Mouse (Mus musculus) ES-E14 (cell line): ENCODE results near the gene Agrn. TPM values are rescaled to one million over a fixed set of nuclear protein-coding genes. Genes with fewer than 3 reads are reported as not detected.
A peak's percentile ranks its signal among the peaks of the same experiment; 100 is the strongest.

Source experiments
- DNase-seq: peaks from one replicate; pipeline ENCODE4 v3.0.0-alpha.2; 2013; ENCODE audit warnings: low read depth, low spot score
- H3K27ac ChIP-seq: 2 replicates; pipeline ENCODE4 v1.5.1; 2012; ENCODE audit warnings: low read depth, mild to moderate bottlenecking, low read length, moderate library complexity, mixed read lengths; ENCODE audit not compliant: poor library complexity, insufficient read depth, severe bottlenecking
- H3K36me3 ChIP-seq: 2 replicates; pipeline ENCODE4 v1.6.1; 2012; ENCODE audit warnings: mild to moderate bottlenecking, low read length, moderate library complexity, mixed read lengths; ENCODE audit not compliant: control insufficient read depth, poor library complexity, insufficient read depth, severe bottlenecking
- H3K4me1 ChIP-seq, 2 experiments: fragments of 150-350 bp in 1 of 2; sonication (generic) in 1 of 2; 2 replicates each; pipeline ENCODE4 v1.6.1; 2012; ENCODE audit warnings: low read length in 2 of 2, mild to moderate bottlenecking in 1 of 2, mixed read lengths in 1 of 2; ENCODE audit not compliant: control insufficient read depth in 2 of 2, insufficient read depth in 2 of 2, poor library complexity in 1 of 2
- H3K4me3 ChIP-seq, 2 experiments: fragments of 150-350 bp in 1 of 2; sonication (generic) in 1 of 2; 2 replicates each; pipeline ENCODE4 v1.5.1; 2012; ENCODE audit warnings: low read length in 2 of 2, low read depth in 1 of 2, mild to moderate bottlenecking in 1 of 2, mixed read lengths in 1 of 2; ENCODE audit not compliant: insufficient read depth in 1 of 2, poor library complexity in 1 of 2, severe bottlenecking in 1 of 2
- H3K9ac ChIP-seq: 2 replicates; pipeline ENCODE4 v1.6.1; 2012; ENCODE audit warnings: low read depth, mild to moderate bottlenecking, low read length, mixed read lengths; ENCODE audit not compliant: poor library complexity, insufficient read depth, severe bottlenecking
- H3K9me3 ChIP-seq: fragments of 150-350 bp; sonication (generic); 2 replicates; pipeline ENCODE4 v1.6.1; 2012; ENCODE audit warnings: low read depth, mild to moderate bottlenecking, low read length; ENCODE audit not compliant: control insufficient read depth, insufficient read depth
- CHD2 ChIP-seq: IDR thresholded peaks from 2 replicates; pipeline ENCODE4 v1.6.1; 2014; ENCODE audit warnings: mild to moderate bottlenecking, low read depth, low read length, inconsistent platforms
- HCFC1 ChIP-seq: IDR thresholded peaks from 2 replicates; pipeline ENCODE4 v1.6.1; 2012; ENCODE audit warnings: low read length, inconsistent platforms, borderline replicate concordance; ENCODE audit not compliant: insufficient read depth
- MAFK ChIP-seq: IDR thresholded peaks from 2 replicates; pipeline ENCODE4 v1.6.1; 2014; ENCODE audit warnings: mild to moderate bottlenecking, low read depth, low read length, inconsistent platforms; ENCODE audit not compliant: insufficient read depth
- ZC3H11A ChIP-seq: IDR thresholded peaks from 2 replicates; pipeline ENCODE4 v1.6.1; 2012; ENCODE audit warnings: low read depth, mild to moderate bottlenecking, inconsistent platforms, low read length, borderline replicate concordance
- ZNF384 ChIP-seq: IDR thresholded peaks from 2 replicates; pipeline ENCODE4 v1.6.1; 2012; ENCODE audit warnings: low read depth, low read length, inconsistent platforms
- in situ Hi-C, 2 experiments: fragments of 600-800 bp; cut with MboI; formaldehyde crosslinking; loops; one replicate each; pipeline ENCODE4 v1.15.1; 2025; ENCODE audit warnings: low sequenced_read_pairs in 2 of 2, inconsistent platforms in 1 of 2; ENCODE audit not compliant: unreplicated experiment in 2 of 2
- total RNA-seq: library from RNA; depleted of rRNA; stranded (reverse); fragments of 300-350 nt; gene quantifications from 2 replicates; pipeline ENCODE4 v1.2.3, GENCODE M21; 2012

Agrn gene
- total RNA-seq, 1 experiment, result 214 TPM

- Histone ChIP-seq H3K4me3 (peak overlapping the region; percentile 3 to 41; a peak in 2 of 4 replicates), H3K36me3 (peaks cover 27% of the 10 kb centered on the region; the same call in 1 of the 2 replicates), H3K27ac (no peak overlapping the region), H3K4me1 (peaks cover 12 to 38% of the 10 kb centered on the region in 2 experiments; a peak in 3 of 4 replicates), H3K9ac (peak overlapping the region; percentile 63; the same call in 1 of the 2 replicates), H3K9me3 (peaks cover 6% of the 10 kb centered on the region; the same call in 1 of the 2 replicates)
- DNase-seq, result no peak
- TF ChIP-seq CHD2 (no peak), HCFC1 (no peak), MAFK (no peak), ZC3H11A (no peak), ZNF384 (no peak)
- in situ Hi-C loops, result no loop called here
These were observed 11.8 kb downstream of the Agrn start for GRCm38 (mm10) chr4:156185456-156185949.

- H3K4me3 ChIP-seq, result no peak overlapping the region
- in situ Hi-C loops, result no loop called here
- peaks cover 5 to 27% of the 10 kb centered on the region in 2 experiments; a peak in 3 of 4 replicates for H3K4me1 ChIP-seq
- TF ChIP-seq ZC3H11A, result no peak
- no peak for TF ChIP-seq ZNF384
- no peak for TF ChIP-seq CHD2
- no peak for TF ChIP-seq MAFK
- no peak for TF ChIP-seq HCFC1
- peaks cover 31% of the 10 kb centered on the region for H3K36me3 ChIP-seq
- DNase-seq, result no peak
- H3K9me3 ChIP-seq, result peaks cover 8% of the 10 kb centered on the region
- no peak overlapping the region for H3K9ac ChIP-seq
- H3K27ac ChIP-seq, result no peak overlapping the region
These were observed 12.9 kb downstream of the Agrn start for GRCm38 (mm10) chr4:156184291-156184954.

GRCm38 (mm10) chr4:156183747-156184146 is 13.5 kb downstream of the Agrn start:
- in situ Hi-C loops, result no loop called here
- DNase-seq, result no peak
- no peak overlapping the region for H3K9ac ChIP-seq
- no peak for TF ChIP-seq MAFK
- H3K36me3 ChIP-seq, result peaks cover 38% of the 10 kb centered on the region
- H3K9me3 ChIP-seq, result peaks cover 11% of the 10 kb centered on the region
- H3K4me1 ChIP-seq, result peaks cover 5 to 27% of the 10 kb centered on the region in 2 experiments; a peak in 3 of 4 replicates
- no peak overlapping the region for H3K27ac ChIP-seq
- H3K4me3 ChIP-seq, result no peak overlapping the region

GRCm38 (mm10) chr4:156177630-156178029 is 19.7 kb downstream of the Agrn start:
- H3K36me3 ChIP-seq, result peaks cover 79% of the 10 kb centered on the region
- in situ Hi-C loops, result no loop called here
- DNase-seq, result no peak
- H3K4me3 ChIP-seq, result no peak overlapping the region
- no peak overlapping the region for H3K9ac ChIP-seq
- H3K4me1 ChIP-seq, result no peaks in the 10 kb centered on the region
- no peak overlapping the region for H3K27ac ChIP-seq
- TF ChIP-seq ZNF384 (no peak), CHD2 (no peak), ZC3H11A (no peak), MAFK (no peak), HCFC1 (no peak)
- H3K9me3 ChIP-seq, result peaks cover 13% of the 10 kb centered on the region

GRCm38 (mm10) chr4:156171828-156172227 is 25.5 kb downstream of the Agrn start:
- no peak overlapping the region for H3K9ac ChIP-seq
- DNase-seq, result no peak
- in situ Hi-C loops, result no loop called here
- H3K4me1 ChIP-seq, result no peaks in the 10 kb centered on the region
- peaks cover 2% of the 10 kb centered on the region; the same call in 1 of the 2 replicates for H3K9me3 ChIP-seq
- no peak overlapping the region for H3K4me3 ChIP-seq
- H3K36me3 ChIP-seq, result peaks cover 98% of the 10 kb centered on the region
- no peak overlapping the region for H3K27ac ChIP-seq
- TF ChIP-seq MAFK, result no peak
- no peak for TF ChIP-seq CHD2
- no peak for TF ChIP-seq HCFC1
- TF ChIP-seq ZC3H11A, result no peak
- TF ChIP-seq ZNF384, result no peak
